Mouse (Mus musculus): ENCODE measurements around the gene Kif2c. TPM values are rescaled to one million over a fixed set of nuclear protein-coding genes. Genes with fewer than 3 reads are reported as not detected.

Gene Kif2c
- polyA plus RNA-seq, 1 experiment from 2014 or later = 42.9 TPM

GRCm38 (mm10) chr4:117124218-117124517 lies 58.3 kb downstream of the Kif2c start:
- Histone ChIP-seq H3K27me3 (replicated peaks; ENCODE audit: control insufficient read depth, insufficient read depth, low read length) (no peaks in the 10 kb centered on the region), H3K9ac (ENCODE audit: low read depth, low read length) (no peak overlapping the region), H3K27ac (replicated peaks; ENCODE audit: low read depth, low read length) (no peak overlapping the region), H3K4me3 (ENCODE audit: low read depth, low read length) (no peak overlapping the region), H3K4me2 (ENCODE audit: low read depth, low read length) (no peak overlapping the region), H3K4me1 (ENCODE audit: control insufficient read depth, insufficient read depth, low read length) (peaks cover 26% of the 10 kb centered on the region), H3K36me3 (ENCODE audit: control insufficient read depth, insufficient read depth, low read length) (no peaks in the 10 kb centered on the region; the same call in 1 of the 2 replicates), H3K9me3 (ENCODE audit: control insufficient read depth, low read length) (no peaks in the 10 kb centered on the region)
- DNase-seq (ENCODE audit: low spot score) (no peak), ATAC-seq (ENCODE audit: low read depth) (no peak)
- WGBS = 70% methylated on average over 3 of the region's 3 CpGs

GRCm38 (mm10) chr4:117123546-117124217 lies 58.8 kb downstream of the Kif2c start:
- H3K27ac ChIP-seq (replicated peaks; ENCODE audit: low read depth, low read length) = no peak overlapping the region
- DNase-seq (ENCODE audit: low spot score) (no peak), ATAC-seq (ENCODE audit: low read depth) (no peak)
- no peaks in the 10 kb centered on the region for H3K9me3 ChIP-seq (ENCODE audit: control insufficient read depth, low read length)
- WGBS = 79% methylated on average over 7 of the region's 9 CpGs
- H3K9ac ChIP-seq (ENCODE audit: low read depth, low read length) = no peak overlapping the region
- H3K27me3 ChIP-seq (replicated peaks; ENCODE audit: control insufficient read depth, insufficient read depth, low read length) = no peaks in the 10 kb centered on the region
- no peak overlapping the region for H3K4me2 ChIP-seq (ENCODE audit: low read depth, low read length)
- no peaks in the 10 kb centered on the region; the same call in 1 of the 2 replicates for H3K36me3 ChIP-seq (ENCODE audit: control insufficient read depth, insufficient read depth, low read length)
- H3K4me1 ChIP-seq (ENCODE audit: control insufficient read depth, insufficient read depth, low read length) = peaks cover 26% of the 10 kb centered on the region
- no peak overlapping the region for H3K4me3 ChIP-seq (ENCODE audit: low read depth, low read length)

- ATAC-seq (ENCODE audit: low read depth) = no peak
- peaks cover 26% of the 10 kb centered on the region for H3K4me1 ChIP-seq (ENCODE audit: control insufficient read depth, insufficient read depth, low read length)
- H3K9me3 ChIP-seq (ENCODE audit: control insufficient read depth, low read length) = no peaks in the 10 kb centered on the region
- H3K36me3 ChIP-seq (ENCODE audit: control insufficient read depth, insufficient read depth, low read length) = no peaks in the 10 kb centered on the region
- no peak overlapping the region for H3K4me2 ChIP-seq (ENCODE audit: low read depth, low read length)
- no peak overlapping the region for H3K9ac ChIP-seq (ENCODE audit: low read depth, low read length)
- no peaks in the 10 kb centered on the region for H3K27me3 ChIP-seq (replicated peaks; ENCODE audit: control insufficient read depth, insufficient read depth, low read length)
- DNase-seq (ENCODE audit: low spot score) = no peak
- H3K27ac ChIP-seq (replicated peaks; ENCODE audit: low read depth, low read length) = no peak overlapping the region
- no peak overlapping the region for H3K4me3 ChIP-seq (ENCODE audit: low read depth, low read length)
- 80% methylated on average over 4 of the region's 4 CpGs for WGBS
Measured at GRCm38 (mm10) chr4:117122209-117122608, 60.2 kb downstream of the Kif2c start.

- Histone ChIP-seq H3K9me3 (ENCODE audit: control insufficient read depth, low read length) (no peaks in the 10 kb centered on the region), H3K4me1 (ENCODE audit: control insufficient read depth, insufficient read depth, low read length) (peaks cover 18% of the 10 kb centered on the region), H3K27ac (replicated peaks; ENCODE audit: low read depth, low read length) (peak overlapping the region; percentile 90), H3K36me3 (ENCODE audit: control insufficient read depth, insufficient read depth, low read length) (no peaks in the 10 kb centered on the region), H3K27me3 (replicated peaks; ENCODE audit: control insufficient read depth, insufficient read depth, low read length) (no peaks in the 10 kb centered on the region), H3K9ac (ENCODE audit: low read depth, low read length) (peak overlapping the region; percentile 74), H3K4me2 (ENCODE audit: low read depth, low read length) (peak overlapping the region; percentile 94), H3K4me3 (ENCODE audit: low read depth, low read length) (peak overlapping the region; percentile 66)
- ATAC-seq (ENCODE audit: low read depth) (peak; percentile 96), DNase-seq (ENCODE audit: low spot score) (peak; percentile 99)
- under 1% methylated on average over 60 of the region's 69 CpGs for WGBS
Measured at GRCm38 (mm10) chr4:117120445-117121414, 61.7 kb downstream of the Kif2c start.

- Histone ChIP-seq H3K9me3 (ENCODE audit: control insufficient read depth, low read length) (no peaks in the 10 kb centered on the region), H3K4me1 (ENCODE audit: control insufficient read depth, insufficient read depth, low read length) (peaks cover 11% of the 10 kb centered on the region), H3K9ac (ENCODE audit: low read depth, low read length) (peak overlapping the region; percentile 74), H3K27me3 (replicated peaks; ENCODE audit: control insufficient read depth, insufficient read depth, low read length) (no peaks in the 10 kb centered on the region), H3K36me3 (ENCODE audit: control insufficient read depth, insufficient read depth, low read length) (no peaks in the 10 kb centered on the region), H3K4me2 (ENCODE audit: low read depth, low read length) (peak overlapping the region; percentile 94), H3K27ac (replicated peaks; ENCODE audit: low read depth, low read length) (peak overlapping the region; percentile 90), H3K4me3 (ENCODE audit: low read depth, low read length) (peak overlapping the region; percentile 66)
- no peak for ATAC-seq (ENCODE audit: low read depth)
- 5% methylated on average over 10 of the region's 10 CpGs for WGBS
- no peak for DNase-seq (ENCODE audit: low spot score)
Measured at GRCm38 (mm10) chr4:117120052-117120444, 62.4 kb downstream of the Kif2c start.

GRCm38 (mm10) chr4:117119636-117120035 lies 62.8 kb downstream of the Kif2c start:
- H3K27me3 ChIP-seq (replicated peaks; ENCODE audit: control insufficient read depth, insufficient read depth, low read length) = no peaks in the 10 kb centered on the region
- WGBS = 74% methylated on average over 5 of the region's 5 CpGs
- DNase-seq (ENCODE audit: low spot score) = no peak
- peak overlapping the region; percentile 90 for H3K27ac ChIP-seq (replicated peaks; ENCODE audit: low read depth, low read length)
- H3K9me3 ChIP-seq (ENCODE audit: control insufficient read depth, low read length) = no peaks in the 10 kb centered on the region
- H3K9ac ChIP-seq (ENCODE audit: low read depth, low read length) = peak overlapping the region; percentile 74
- H3K4me2 ChIP-seq (ENCODE audit: low read depth, low read length) = peak overlapping the region; percentile 94
- no peaks in the 10 kb centered on the region for H3K36me3 ChIP-seq (ENCODE audit: control insufficient read depth, insufficient read depth, low read length)
- ATAC-seq (ENCODE audit: low read depth) = no peak
- H3K4me3 ChIP-seq (ENCODE audit: low read depth, low read length) = peak overlapping the region; percentile 66
- H3K4me1 ChIP-seq (ENCODE audit: control insufficient read depth, insufficient read depth, low read length) = peaks cover 7% of the 10 kb centered on the region

- no peaks in the 10 kb centered on the region for H3K36me3 ChIP-seq (ENCODE audit: control insufficient read depth, insufficient read depth, low read length)
- no peaks in the 10 kb centered on the region for H3K27me3 ChIP-seq (replicated peaks; ENCODE audit: control insufficient read depth, insufficient read depth, low read length)
- 86% methylated on average over 7 of the region's 7 CpGs for WGBS
- no peak overlapping the region for H3K4me2 ChIP-seq (ENCODE audit: low read depth, low read length)
- no peak overlapping the region for H3K27ac ChIP-seq (replicated peaks; ENCODE audit: low read depth, low read length)
- H3K4me3 ChIP-seq (ENCODE audit: low read depth, low read length) = no peak overlapping the region
- no peak overlapping the region for H3K9ac ChIP-seq (ENCODE audit: low read depth, low read length)
- no peaks in the 10 kb centered on the region for H3K9me3 ChIP-seq (ENCODE audit: control insufficient read depth, low read length)
- no peak for ATAC-seq (ENCODE audit: low read depth)
- peaks cover 5% of the 10 kb centered on the region for H3K4me1 ChIP-seq (ENCODE audit: control insufficient read depth, insufficient read depth, low read length)
- DNase-seq (ENCODE audit: low spot score) = no peak
Measured at GRCm38 (mm10) chr4:117117931-117118330, 64.5 kb downstream of the Kif2c start.

GRCm38 (mm10) chr4:117115592-117115991 lies 66.8 kb downstream of the Kif2c start:
- ATAC-seq (ENCODE audit: low read depth) (no peak), DNase-seq (ENCODE audit: low spot score) (no peak)
- WGBS = 72% methylated on average over 5 of the region's 5 CpGs
- no peak overlapping the region for H3K4me2 ChIP-seq (ENCODE audit: low read depth, low read length)
- peaks cover 5% of the 10 kb centered on the region for H3K4me1 ChIP-seq (ENCODE audit: control insufficient read depth, insufficient read depth, low read length)
- no peaks in the 10 kb centered on the region for H3K9me3 ChIP-seq (ENCODE audit: control insufficient read depth, low read length)
- no peak overlapping the region for H3K9ac ChIP-seq (ENCODE audit: low read depth, low read length)
- peaks cover 12% of the 10 kb centered on the region for H3K36me3 ChIP-seq (ENCODE audit: control insufficient read depth, insufficient read depth, low read length)
- no peak overlapping the region for H3K27ac ChIP-seq (replicated peaks; ENCODE audit: low read depth, low read length)
- no peak overlapping the region for H3K4me3 ChIP-seq (ENCODE audit: low read depth, low read length)
- no peaks in the 10 kb centered on the region for H3K27me3 ChIP-seq (replicated peaks; ENCODE audit: control insufficient read depth, insufficient read depth, low read length)

Measured in embryonic facial prominence, embryonic 14.5 days (tissue).